Mouse (Mus musculus) regulatory T cell (primary cell): ENCODE data around the gene Plek.
"Not testable (repeated sequence)": the region's sequence is repeated elsewhere in the genome, so short reads cannot be mapped to it uniquely, and the experiment has no call there.

Source experiments
- in situ Hi-C: fragments of 300-600 bp; cut with MboI, MseI; formaldehyde crosslinking; loops from one replicate; pipeline ENCODE4 v1.15.1; 2025; ENCODE audit warnings: high pct_unique_total_duplicates

The Plek gene

GRCm38 (mm10) chr11:17051545-17052475 lies at the start of gene Plek, which contains the start of gene Cnrip1:
Gene Plek, minus strand, starts transcription at chr11:17052381.
Gene Cnrip1, plus strand, starts transcription at chr11:17051586.
- in situ Hi-C loops, result no loop called here

GRCm38 (mm10) chr11:17086106-17086505 lies 33.9 kb upstream of the Plek start:
- in situ Hi-C loops, result no loop called here

GRCm38 (mm10) chr11:17083866-17084265 lies 31.7 kb upstream of the Plek start:
- in situ Hi-C loops, result loop anchor here (5.0 kb wide), 1 partner anchor 48 kb away; no protein-coding TSS in a partner anchor

- in situ Hi-C loops, result loop anchor here (5.0 kb wide), 1 partner anchor 49 kb away; no protein-coding TSS in a partner anchor
These were observed 31.3 kb upstream of the Plek start for GRCm38 (mm10) chr11:17083455-17083854.

GRCm38 (mm10) chr11:17082953-17083352 lies 30.8 kb upstream of the Plek start:
- in situ Hi-C loops, result loop anchor here (5.0 kb wide), 1 partner anchor 49 kb away; no protein-coding TSS in a partner anchor

- in situ Hi-C loops, result loop anchor here (5.0 kb wide), 1 partner anchor 50 kb away; no protein-coding TSS in a partner anchor
These were observed 29.9 kb upstream of the Plek start for GRCm38 (mm10) chr11:17082086-17082485.

- in situ Hi-C loops, result no loop called here
These were observed 23.5 kb upstream of the Plek start for GRCm38 (mm10) chr11:17075656-17076055.

- in situ Hi-C loops, result not testable (repeated sequence)
These were observed 17.2 kb upstream of the Plek start for GRCm38 (mm10) chr11:17069360-17069759.

- in situ Hi-C loops, result no loop called here
These were observed 382 bp upstream of the Plek start for GRCm38 (mm10) chr11:17052476-17053049.

- in situ Hi-C loops, result no loop called here
These were observed 6.4 kb downstream of the Plek start for GRCm38 (mm10) chr11:17045806-17046205.

- in situ Hi-C loops, result no loop called here
These were observed 28.2 kb downstream of the Plek start for GRCm38 (mm10) chr11:17023984-17024383.

GRCm38 (mm10) chr11:17023206-17023605 lies 29.0 kb downstream of the Plek start:
- in situ Hi-C loops, result no loop called here

GRCm38 (mm10) chr11:17019328-17019727 lies 32.9 kb downstream of the Plek start:
- in situ Hi-C loops, result no loop called here

GRCm38 (mm10) chr11:17012948-17013347 lies 39.2 kb downstream of the Plek start:
- in situ Hi-C loops, result no loop called here

GRCm38 (mm10) chr11:17008498-17008941 lies 43.7 kb downstream of the Plek start:
- in situ Hi-C loops, result loop anchor here (5.0 kb wide), 1 partner anchor 36 kb away; no protein-coding TSS in a partner anchor

- in situ Hi-C loops, result loop anchor here (5.0 kb wide), 1 partner anchor 35 kb away; no protein-coding TSS in a partner anchor
These were observed 44.5 kb downstream of the Plek start for GRCm38 (mm10) chr11:17007517-17008173.

GRCm38 (mm10) chr11:17006526-17006925 lies 45.7 kb downstream of the Plek start:
- in situ Hi-C loops, result loop anchor here (5.0 kb wide), 1 partner anchor 34 kb away; no protein-coding TSS in a partner anchor

GRCm38 (mm10) chr11:17004899-17005846 lies 47.0 kb downstream of the Plek start:
- in situ Hi-C loops, result loop anchor here (5.0 kb wide), 1 partner anchor 33 kb away; no protein-coding TSS in a partner anchor

GRCm38 (mm10) chr11:17003757-17004156 lies 48.4 kb downstream of the Plek start:
- in situ Hi-C loops, result no loop called here

GRCm38 (mm10) chr11:17002739-17003373 lies 49.3 kb downstream of the Plek start:
- in situ Hi-C loops, result no loop called here
